Mouse (Mus musculus): Measurements from ENCODE around the gene Pold1.
A peak's percentile ranks its signal among the peaks of the same experiment; 100 is the strongest.

DNA sequence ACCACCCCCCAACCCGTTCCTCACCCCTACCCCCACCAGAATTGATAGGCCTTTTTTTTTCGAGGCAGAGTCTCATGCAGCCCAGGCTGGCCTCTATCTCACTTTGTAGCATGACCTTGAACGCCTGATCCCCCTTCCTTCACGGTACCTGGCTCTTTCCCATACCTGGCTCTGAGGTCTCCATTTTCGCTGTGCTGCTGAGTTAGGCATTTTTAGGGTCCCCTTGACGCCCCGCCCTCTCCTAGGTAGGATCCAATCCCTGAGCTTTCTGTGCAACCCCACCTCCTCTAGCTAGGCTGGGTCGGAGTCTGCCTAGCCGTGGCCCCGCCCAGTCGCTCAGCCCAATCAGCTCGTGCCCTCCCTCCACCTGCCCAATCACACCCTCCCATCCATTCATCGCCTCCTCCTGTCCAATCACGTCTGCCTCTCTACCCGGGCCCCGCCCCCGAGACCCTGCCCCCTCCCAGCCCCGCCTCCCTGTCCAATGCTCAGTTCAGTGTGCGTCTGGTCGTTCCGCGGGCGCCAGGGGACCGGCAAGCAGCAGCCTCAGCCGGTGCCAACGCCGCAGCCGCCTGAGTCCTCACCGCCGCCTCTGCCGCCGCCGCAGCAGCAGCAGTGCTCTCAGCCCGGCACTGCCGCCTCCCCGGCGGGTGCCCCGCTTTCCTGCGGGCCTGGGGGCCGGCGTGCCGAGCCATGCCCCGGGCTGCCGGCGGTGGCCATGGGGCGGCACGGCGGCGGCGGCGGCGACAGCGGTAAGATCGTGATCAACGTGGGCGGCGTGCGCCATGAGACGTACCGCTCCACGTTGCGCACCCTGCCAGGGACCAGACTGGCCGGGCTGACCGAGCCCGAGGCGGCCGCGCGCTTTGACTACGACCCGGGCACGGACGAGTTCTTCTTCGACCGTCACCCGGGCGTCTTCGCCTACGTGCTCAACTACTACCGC, 42.0 kb upstream of the Pold1 start, which contains the start of gene Kcnc3:
- TF ChIP-seq MAFK (IDR thresholded peaks at IDR 0.05; ENCODE audit: insufficient read depth, low read depth, low read length) (peak; percentile 89), ZC3H11A (IDR thresholded peaks at IDR 0.05; ENCODE audit: borderline replicate concordance, low read depth, low read length) (no peak), ZNF384 (IDR thresholded peaks at IDR 0.05; ENCODE audit: low read depth, low read length) (no peak), HCFC1 (IDR thresholded peaks at IDR 0.05; ENCODE audit: borderline replicate concordance, insufficient read depth, low read length) (no peak), CHD2 (IDR thresholded peaks at IDR 0.05; ENCODE audit: low read depth, low read length) (peak; percentile 64; the same call in 1 of the 2 replicates)
